Mouse (Mus musculus) bone marrow, adult 2 months (tissue): ENCODE results near the gene Lama5.
"Not testable (repeated sequence)": the region's sequence is repeated elsewhere in the genome, so short reads cannot be mapped to it uniquely, and the experiment has no call there.

Experiments used
- CTCF ChIP-seq: fragments of 200-500 bp; IDR thresholded peaks from 2 replicates; pipeline ENCODE4 v1.5.1; 2011; ENCODE audit warnings: low read length, control low read depth; ENCODE audit not compliant: control insufficient read depth, insufficient read depth
- POLR2A ChIP-seq: fragments of 200-500 bp; IDR thresholded peaks from 2 replicates; pipeline ENCODE4 v1.6.1; 2011; ENCODE audit warnings: low read depth, mild to moderate bottlenecking, control low read depth, low read length, borderline replicate concordance; ENCODE audit not compliant: control insufficient read depth

DNA sequence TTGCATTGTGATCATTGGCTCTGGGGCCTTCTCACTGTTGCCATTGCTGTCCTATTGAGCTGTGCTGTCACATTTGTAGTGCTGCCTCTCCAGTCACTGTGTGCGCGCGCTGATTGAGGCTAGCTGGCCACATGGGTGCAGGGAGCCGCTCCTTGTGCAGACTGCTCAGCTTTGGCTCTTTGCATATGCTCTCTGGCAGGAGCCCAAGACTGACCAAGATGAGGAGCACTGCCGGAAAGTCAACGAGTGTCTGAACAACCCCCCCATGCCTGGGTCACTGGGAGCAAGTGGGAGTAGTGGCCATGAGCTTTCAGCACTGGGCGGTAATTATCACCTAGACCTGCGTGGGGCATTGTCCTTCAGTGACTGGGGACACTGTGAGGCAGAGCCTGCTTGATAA, 51.9 kb downstream of the Lama5 start:
- not testable (repeated sequence) for TF ChIP-seq POLR2A, CTCF
